Mouse (Mus musculus): ENCODE results near the gene Fam228a. TPM values are rescaled to one million over a fixed set of nuclear protein-coding genes. Genes with fewer than 3 reads are reported as not detected.
A peak's percentile ranks its signal among the peaks of the same experiment; 100 is the strongest.
"Not testable (repeated sequence)": the region's sequence is repeated elsewhere in the genome, so short reads cannot be mapped to it uniquely, and the experiment has no call there.

Fam228a gene
- not detected in 2 replicates for total RNA-seq (2017)

DNA sequence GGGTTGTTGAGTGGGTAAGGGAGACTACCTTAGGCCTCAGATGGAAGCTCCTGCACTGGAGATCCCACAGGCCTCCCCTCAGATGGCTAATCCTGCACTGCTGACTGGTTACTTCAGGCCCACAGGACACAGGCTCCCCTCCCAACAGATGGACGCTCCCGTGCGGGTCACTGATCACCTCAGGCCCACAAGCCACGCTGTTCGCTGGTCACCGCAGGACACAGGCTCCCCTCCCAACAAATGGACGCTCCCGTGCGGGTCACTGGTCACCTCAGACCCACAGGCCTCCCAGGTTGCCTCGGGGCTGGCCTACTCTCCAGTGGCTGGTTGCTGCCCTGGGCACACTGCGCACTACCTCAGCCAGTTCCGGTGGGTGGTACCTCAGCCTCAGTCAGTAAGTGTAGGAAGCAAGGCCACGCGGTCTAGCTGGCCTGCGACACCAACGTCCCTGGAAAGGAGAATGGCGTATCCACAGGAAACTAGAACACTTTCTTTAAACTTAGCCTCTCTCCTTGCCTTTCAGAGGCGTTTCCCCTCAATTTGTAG, at the start of gene Fam228a:
Fam228a (minus strand) TSS at position 400 of the 546 bp plus-strand sequence.
- ATAC-seq (replicated peaks in 1 of 2; ENCODE audit: insufficient read depth in 1 of 2, low FRiP score in 2 of 2, low TSS enrichment in 1 of 2, low read depth in 1 of 2, poor library complexity in 2 of 2, severe bottlenecking in 2 of 2) = no peak

DNA sequence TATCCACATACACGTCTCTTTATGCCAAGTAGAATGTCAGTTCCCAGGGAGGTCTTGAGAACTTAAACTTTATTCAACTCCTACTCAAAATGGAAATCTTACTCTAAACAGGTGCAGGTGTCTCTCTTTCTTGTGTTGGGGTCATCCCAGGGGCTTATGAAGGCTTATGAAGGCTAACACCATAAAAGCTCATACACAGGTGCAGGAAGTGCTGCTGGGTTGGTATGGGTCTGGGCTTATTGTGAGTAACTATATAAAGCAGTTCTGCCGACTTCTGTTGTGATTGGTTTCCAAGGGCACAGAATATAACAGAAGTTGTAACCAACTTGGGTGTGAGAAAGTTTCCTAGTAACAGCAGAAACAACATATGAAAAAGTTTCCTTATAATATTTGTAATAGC, 46.2 kb upstream of the Fam228a start:
- ATAC-seq (replicated peaks in 1 of 2; ENCODE audit: insufficient read depth in 1 of 2, low FRiP score in 2 of 2, low TSS enrichment in 1 of 2, low read depth in 1 of 2, poor library complexity in 2 of 2, severe bottlenecking in 2 of 2) = no peak

- ATAC-seq (replicated peaks in 1 of 2; ENCODE audit: insufficient read depth in 1 of 2, low FRiP score in 2 of 2, low TSS enrichment in 1 of 2, low read depth in 1 of 2, poor library complexity in 2 of 2, severe bottlenecking in 2 of 2) = no peak
These were observed 45.4 kb upstream of the Fam228a start for GRCm38 (mm10) chr12:4783598-4783997.

- ATAC-seq (replicated peaks in 1 of 2; ENCODE audit: insufficient read depth in 1 of 2, low FRiP score in 2 of 2, low TSS enrichment in 1 of 2, low read depth in 1 of 2, poor library complexity in 2 of 2, severe bottlenecking in 2 of 2) = not testable (repeated sequence)
These were observed 43.6 kb upstream of the Fam228a start for GRCm38 (mm10) chr12:4781725-4782404.

DNA sequence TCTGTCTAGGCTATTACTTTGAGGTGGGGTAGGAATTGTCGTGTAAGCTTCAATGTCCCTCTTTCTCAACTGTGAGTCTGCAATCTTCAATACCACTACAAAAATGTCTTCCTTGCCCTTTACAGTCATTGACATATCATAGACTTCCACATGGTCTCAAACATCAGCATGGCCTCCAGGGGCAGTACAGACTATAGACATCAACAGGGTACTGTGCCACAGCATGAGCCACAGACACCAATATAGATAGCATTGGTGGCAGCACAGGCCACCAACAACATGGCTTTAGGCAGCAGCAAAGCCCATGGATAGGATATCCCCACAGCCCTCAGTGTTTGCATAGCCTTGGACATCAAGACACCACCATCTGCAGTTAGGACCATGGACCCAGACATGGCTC, 43.0 kb upstream of the Fam228a start:
- no peak for ATAC-seq (replicated peaks in 1 of 2; ENCODE audit: insufficient read depth in 1 of 2, low FRiP score in 2 of 2, low TSS enrichment in 1 of 2, low read depth in 1 of 2, poor library complexity in 2 of 2, severe bottlenecking in 2 of 2)

GRCm38 (mm10) chr12:4780245-4780644, 42.0 kb upstream of the Fam228a start:
- no peak for ATAC-seq (replicated peaks in 1 of 2; ENCODE audit: insufficient read depth in 1 of 2, low FRiP score in 2 of 2, low TSS enrichment in 1 of 2, low read depth in 1 of 2, poor library complexity in 2 of 2, severe bottlenecking in 2 of 2)

GRCm38 (mm10) chr12:4777734-4778133, 39.5 kb upstream of the Fam228a start:
- no peak for ATAC-seq (replicated peaks in 1 of 2; ENCODE audit: insufficient read depth in 1 of 2, low FRiP score in 2 of 2, low TSS enrichment in 1 of 2, low read depth in 1 of 2, poor library complexity in 2 of 2, severe bottlenecking in 2 of 2)

DNA sequence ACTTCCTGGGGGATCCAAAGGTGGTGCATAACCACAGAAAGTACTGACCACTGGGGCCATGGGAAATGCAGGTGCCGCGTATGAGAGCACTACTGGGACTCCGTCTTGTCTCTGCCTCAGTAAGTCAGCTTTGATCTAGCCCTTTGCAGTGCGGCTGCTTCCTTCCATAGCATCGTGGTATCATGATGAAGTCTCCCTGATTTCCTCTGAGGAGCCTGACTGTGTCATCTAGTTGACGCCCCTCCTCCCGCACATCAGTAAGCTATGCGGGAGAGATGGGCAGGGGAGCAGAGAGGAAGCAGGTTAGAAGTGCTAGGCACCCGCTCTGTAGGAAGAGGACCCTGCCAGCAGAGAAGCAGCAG, 37.3 kb upstream of the Fam228a start:
- peak in 1 of 2 experiments; percentile 25; a peak in 1 of 4 replicates for ATAC-seq (replicated peaks in 1 of 2; ENCODE audit: insufficient read depth in 1 of 2, low FRiP score in 2 of 2, low TSS enrichment in 1 of 2, low read depth in 1 of 2, poor library complexity in 2 of 2, severe bottlenecking in 2 of 2)

GRCm38 (mm10) chr12:4774895-4775587, 36.8 kb upstream of the Fam228a start:
- peak in 1 of 2 experiments; percentile 36; a peak in 1 of 4 replicates for ATAC-seq (replicated peaks in 1 of 2; ENCODE audit: insufficient read depth in 1 of 2, low FRiP score in 2 of 2, low TSS enrichment in 1 of 2, low read depth in 1 of 2, poor library complexity in 2 of 2, severe bottlenecking in 2 of 2)

DNA sequence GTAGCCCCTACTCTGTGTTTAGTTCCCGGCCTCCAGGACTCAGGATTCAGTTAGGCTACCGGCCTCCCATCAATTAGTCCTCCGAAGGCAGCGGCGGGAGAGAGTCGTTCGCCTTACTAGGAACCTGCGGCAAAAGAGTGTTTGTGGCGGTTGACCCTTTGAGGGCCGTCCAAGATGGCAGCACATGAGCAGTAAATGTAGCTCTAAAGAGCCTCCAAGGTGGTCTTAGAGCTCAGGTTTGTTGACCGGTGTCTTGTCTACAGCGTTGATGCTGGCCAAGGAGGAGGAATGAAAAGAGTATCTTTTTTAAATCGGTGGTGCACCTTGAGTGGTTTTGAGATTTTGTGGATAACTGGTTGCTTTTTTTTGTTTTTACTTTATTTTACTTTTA, 31.1 kb upstream of the Fam228a start:
- ATAC-seq (replicated peaks in 1 of 2; ENCODE audit: insufficient read depth in 1 of 2, low FRiP score in 2 of 2, low TSS enrichment in 1 of 2, low read depth in 1 of 2, poor library complexity in 2 of 2, severe bottlenecking in 2 of 2) = peak; percentile 29 to 30; a peak in 3 of 4 replicates

- ATAC-seq (replicated peaks in 1 of 2; ENCODE audit: insufficient read depth in 1 of 2, low FRiP score in 2 of 2, low TSS enrichment in 1 of 2, low read depth in 1 of 2, poor library complexity in 2 of 2, severe bottlenecking in 2 of 2) = peak; percentile 93 to 98
These were observed 30.5 kb upstream of the Fam228a start, which contains the start of the genes Pfn4 and Fam228b for GRCm38 (mm10) chr12:4768492-4769332. Pfn4 (plus strand) TSS chr12:4769022. Fam228b (minus strand) TSS chr12:4769267.

DNA sequence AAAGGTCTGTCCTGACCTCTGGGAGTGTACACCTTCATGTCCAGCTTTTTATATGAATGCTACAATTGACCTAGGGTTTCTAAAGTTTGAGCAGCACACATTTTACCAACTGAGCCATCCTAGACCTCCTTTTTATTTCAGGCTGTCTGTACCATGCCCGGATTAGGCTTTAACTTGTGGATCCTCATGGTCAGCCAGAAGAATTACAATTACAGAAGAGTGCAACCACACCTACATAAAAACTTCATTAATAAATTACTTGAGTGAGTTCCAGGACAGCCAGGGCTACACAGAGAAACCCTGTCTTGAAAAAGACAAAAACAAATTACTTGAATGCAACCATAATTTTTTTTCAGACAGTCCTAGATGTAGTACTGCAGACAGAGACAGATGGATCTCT, 18.8 kb upstream of the Fam228a start:
- no peak for ATAC-seq (replicated peaks in 1 of 2; ENCODE audit: insufficient read depth in 1 of 2, low FRiP score in 2 of 2, low TSS enrichment in 1 of 2, low read depth in 1 of 2, poor library complexity in 2 of 2, severe bottlenecking in 2 of 2)

DNA sequence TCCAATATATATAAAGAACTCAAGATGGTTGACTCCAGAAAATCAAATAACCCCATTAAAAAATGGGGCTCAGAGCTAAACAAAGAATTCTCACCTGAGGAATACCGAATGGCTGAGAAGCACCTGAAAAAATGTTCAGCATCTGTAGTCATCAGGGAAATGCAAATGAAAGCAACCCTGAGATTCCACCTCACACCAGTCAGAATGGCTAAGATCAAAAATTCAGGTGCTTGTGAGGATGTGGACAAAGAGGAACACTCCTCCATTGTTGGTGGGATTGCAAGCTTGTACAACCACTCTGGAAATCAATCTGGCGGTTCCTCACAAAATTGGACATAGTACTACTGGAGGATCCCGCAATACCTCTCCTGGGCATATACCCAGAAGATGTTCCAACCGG, 16.2 kb upstream of the Fam228a start:
- not testable (repeated sequence) for ATAC-seq (replicated peaks in 1 of 2; ENCODE audit: insufficient read depth in 1 of 2, low FRiP score in 2 of 2, low TSS enrichment in 1 of 2, low read depth in 1 of 2, poor library complexity in 2 of 2, severe bottlenecking in 2 of 2)

GRCm38 (mm10) chr12:4744486-4744885, 6.3 kb upstream of the Fam228a start:
- no peak for ATAC-seq (replicated peaks in 1 of 2; ENCODE audit: insufficient read depth in 1 of 2, low FRiP score in 2 of 2, low TSS enrichment in 1 of 2, low read depth in 1 of 2, poor library complexity in 2 of 2, severe bottlenecking in 2 of 2)

DNA sequence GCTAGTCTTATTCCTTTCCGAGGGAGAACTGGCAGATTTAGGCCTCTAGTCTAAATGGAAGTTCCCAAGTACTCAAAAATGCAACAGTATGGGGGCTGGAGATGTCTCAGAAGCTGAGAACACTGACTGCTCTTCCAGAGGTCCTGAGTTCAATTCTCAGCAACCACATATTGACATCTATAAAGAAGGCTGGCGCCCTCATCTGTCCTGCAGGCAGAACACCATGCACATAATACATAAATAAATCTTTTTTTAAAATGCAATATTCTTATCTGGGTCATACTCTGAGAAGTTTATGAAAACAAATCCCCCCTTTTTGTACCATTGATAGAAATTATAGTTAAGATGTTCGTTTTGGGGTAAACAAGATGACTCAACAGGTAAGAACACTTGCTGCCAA, 4.0 kb upstream of the Fam228a start:
- ATAC-seq (replicated peaks in 1 of 2; ENCODE audit: insufficient read depth in 1 of 2, low FRiP score in 2 of 2, low TSS enrichment in 1 of 2, low read depth in 1 of 2, poor library complexity in 2 of 2, severe bottlenecking in 2 of 2) = no peak

- ATAC-seq (replicated peaks in 1 of 2; ENCODE audit: insufficient read depth in 1 of 2, low FRiP score in 2 of 2, low TSS enrichment in 1 of 2, low read depth in 1 of 2, poor library complexity in 2 of 2, severe bottlenecking in 2 of 2) = no peak
These were observed 2.6 kb upstream of the Fam228a start for GRCm38 (mm10) chr12:4740823-4741222.

GRCm38 (mm10) chr12:4732332-4732731, 5.9 kb downstream of the Fam228a start:
- ATAC-seq (replicated peaks in 1 of 2; ENCODE audit: insufficient read depth in 1 of 2, low FRiP score in 2 of 2, low TSS enrichment in 1 of 2, low read depth in 1 of 2, poor library complexity in 2 of 2, severe bottlenecking in 2 of 2) = no peak

DNA sequence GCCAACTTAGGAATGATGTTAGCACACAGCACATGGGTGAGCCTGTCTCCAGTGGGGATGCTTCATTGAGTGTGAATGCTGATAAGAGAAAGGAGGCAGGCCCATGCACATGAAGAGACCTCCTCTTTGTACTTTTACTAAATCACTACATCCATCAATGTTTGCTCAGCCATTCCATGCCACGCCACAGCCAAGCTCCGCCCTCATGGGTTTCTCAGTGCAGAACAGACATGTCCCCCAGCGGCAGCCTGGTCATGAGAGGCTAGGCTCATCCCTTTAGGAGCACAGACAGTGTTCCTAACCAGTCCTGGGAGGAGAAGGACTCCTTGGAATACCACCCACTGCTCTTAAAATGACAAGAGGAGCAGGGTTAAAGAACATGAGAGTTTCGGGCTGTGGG, 6.6 kb downstream of the Fam228a start:
- no peak for ATAC-seq (replicated peaks in 1 of 2; ENCODE audit: insufficient read depth in 1 of 2, low FRiP score in 2 of 2, low TSS enrichment in 1 of 2, low read depth in 1 of 2, poor library complexity in 2 of 2, severe bottlenecking in 2 of 2)
